Mouse (Mus musculus): Measurements from ENCODE around the gene Rapgef1.

Gene Rapgef1

GRCm38 (mm10) chr2:29619484-29620300 is at the start of gene Rapgef1:
Gene Rapgef1, plus strand, starts transcription at chr2:29619720.
- DNase-seq, result peak; percentile 96 to 99

GRCm38 (mm10) chr2:29571921-29572700 is 47.4 kb upstream of the Rapgef1 start:
- no peak for DNase-seq

- DNase-seq, result no peak
Observed at GRCm38 (mm10) chr2:29572811-29573427, 46.6 kb upstream of the Rapgef1 start.

DNA sequence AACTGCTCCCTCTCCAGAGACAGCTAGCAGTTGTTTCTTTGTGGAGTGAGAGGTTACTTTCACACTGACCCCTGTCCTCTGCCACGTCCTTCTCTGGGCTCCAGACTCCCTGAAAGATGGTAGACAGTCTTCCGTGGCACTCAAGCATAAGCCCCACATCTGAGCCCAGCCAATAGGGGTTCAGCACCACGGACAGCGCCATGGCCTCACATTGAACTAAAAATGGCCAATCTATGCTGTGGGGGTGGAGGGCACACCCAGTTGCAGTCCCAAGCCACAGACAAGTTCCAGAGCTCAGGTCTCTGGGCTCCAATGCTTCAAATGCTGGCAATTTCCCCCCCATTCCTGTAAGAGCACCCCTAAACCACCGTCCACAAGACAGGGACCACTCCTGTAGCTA is 45.9 kb upstream of the Rapgef1 start:
- peak; percentile 57 to 61 for DNase-seq

DNA sequence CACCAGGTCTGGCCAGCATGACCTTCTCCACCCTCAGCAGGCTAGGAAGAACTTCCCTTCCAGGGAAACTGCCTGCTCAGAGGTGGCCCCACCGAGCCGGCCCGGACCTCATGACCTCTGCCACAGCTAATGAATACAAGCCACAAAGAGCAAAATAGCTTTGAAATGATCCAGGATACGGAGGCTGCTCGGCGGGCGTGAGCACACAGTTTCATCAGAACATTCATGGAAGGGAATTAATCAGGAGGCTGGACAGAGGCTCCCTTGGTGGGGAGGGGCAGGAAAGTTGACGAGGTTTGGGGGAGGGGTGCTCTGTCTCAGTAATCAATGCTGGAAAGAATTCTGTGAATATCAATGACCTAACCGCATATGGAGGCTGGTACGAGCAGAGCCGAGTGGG is 45.3 kb upstream of the Rapgef1 start:
- DNase-seq, result no peak

GRCm38 (mm10) chr2:29582415-29582814 is 37.1 kb upstream of the Rapgef1 start:
- DNase-seq, result peak; percentile 81 to 85

- DNase-seq, result no peak
Observed at GRCm38 (mm10) chr2:29586017-29586702, 33.4 kb upstream of the Rapgef1 start.

DNA sequence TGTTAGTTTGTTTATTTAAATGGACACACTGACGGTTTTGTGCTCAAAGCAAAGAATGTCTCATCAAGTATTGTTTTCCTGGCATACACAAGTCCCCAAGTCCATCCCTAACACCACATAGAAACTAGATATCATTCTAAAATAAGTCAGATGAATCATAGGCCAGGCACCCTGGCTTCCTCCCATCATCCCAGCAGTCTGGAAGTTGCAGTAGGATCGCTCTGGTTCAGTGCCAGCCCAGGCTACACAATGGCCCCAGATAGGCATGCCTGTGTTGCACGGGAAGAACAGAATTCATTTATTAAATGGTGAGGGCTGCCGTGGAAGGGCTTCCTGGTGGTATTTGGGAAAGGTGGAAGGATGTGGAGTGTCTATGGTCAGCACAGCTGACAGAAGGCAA is 31.5 kb upstream of the Rapgef1 start:
- DNase-seq, result no peak

DNA sequence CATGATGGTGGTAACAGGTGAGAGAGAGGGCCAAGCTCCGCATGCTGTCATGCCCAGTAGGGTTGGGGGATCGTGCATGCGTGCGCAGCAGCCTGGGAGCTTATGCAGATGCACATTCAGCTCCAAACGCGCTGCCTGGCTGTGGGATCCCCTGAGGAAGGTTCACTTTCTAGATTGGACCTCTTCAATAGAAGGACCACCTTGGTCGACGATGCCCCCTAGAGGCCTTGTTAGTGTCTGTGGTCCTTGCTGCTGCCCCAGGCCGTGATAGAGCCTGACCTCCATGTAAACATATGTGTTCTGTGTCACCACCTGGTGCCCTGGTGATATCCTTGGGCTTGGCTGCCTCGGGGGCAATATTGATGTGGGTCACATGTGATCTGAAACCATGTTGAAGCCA is 30.3 kb upstream of the Rapgef1 start:
- DNase-seq, result no peak

- DNase-seq, result no peak
Observed at GRCm38 (mm10) chr2:29591626-29592025, 27.9 kb upstream of the Rapgef1 start.

- no peak for DNase-seq
Observed at GRCm38 (mm10) chr2:29592537-29592936, 27.0 kb upstream of the Rapgef1 start.

DNA sequence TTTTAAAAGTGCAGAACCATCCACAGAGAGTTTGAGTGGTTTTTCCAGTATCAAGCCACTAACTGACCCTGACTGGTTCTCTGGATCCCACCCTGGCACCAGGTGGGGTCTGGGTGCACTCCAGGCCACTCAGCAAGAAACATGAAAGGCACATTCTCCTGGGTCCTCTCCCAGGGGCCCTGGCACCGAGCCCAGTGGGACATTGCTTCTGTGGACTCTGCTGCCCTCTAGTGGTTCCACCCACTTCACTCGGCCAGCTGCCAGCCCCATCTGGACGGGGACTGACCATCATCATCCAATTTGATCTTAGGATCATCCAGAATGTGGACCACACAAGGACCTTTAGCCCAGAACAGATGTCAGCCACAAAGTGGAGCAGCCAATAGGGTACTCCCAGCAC is 15.6 kb upstream of the Rapgef1 start:
- DNase-seq, result peak; percentile 79 to 81

- DNase-seq, result no peak
Observed at GRCm38 (mm10) chr2:29605591-29605990, 13.9 kb upstream of the Rapgef1 start.

- no peak for DNase-seq
Observed at GRCm38 (mm10) chr2:29606460-29606859, 13.1 kb upstream of the Rapgef1 start.

GRCm38 (mm10) chr2:29617341-29617740 is 2.2 kb upstream of the Rapgef1 start:
- no peak for DNase-seq

- no peak for DNase-seq
Observed at GRCm38 (mm10) chr2:29618926-29619483, 515 bp upstream of the Rapgef1 start.

DNA sequence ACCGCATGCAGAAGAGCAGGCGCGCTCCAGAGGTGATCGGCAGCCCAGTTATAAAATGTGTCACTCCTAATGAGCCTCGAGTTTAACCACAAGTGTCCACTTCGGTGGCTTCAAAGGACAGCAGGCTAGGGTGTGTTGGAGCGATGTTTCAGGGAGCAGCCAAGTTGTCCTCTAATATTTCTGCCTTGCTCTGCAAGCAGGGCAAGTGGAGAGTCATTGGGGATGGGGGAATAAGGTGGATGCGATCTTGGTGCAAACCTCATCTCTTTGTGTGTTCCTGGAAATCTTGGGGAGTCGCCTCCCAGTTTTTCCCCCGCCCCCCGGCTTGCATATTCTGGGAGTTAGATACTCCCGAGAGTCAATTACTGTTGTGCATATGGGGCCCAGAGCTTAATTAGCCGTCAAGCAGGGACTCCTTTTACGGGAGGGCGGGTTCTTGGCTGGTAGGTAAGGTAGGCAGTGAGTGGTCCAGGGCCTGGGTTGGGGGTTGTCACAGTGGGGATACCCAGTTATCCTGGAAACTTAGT is 844 bp downstream of the Rapgef1 start:
- no peak for DNase-seq

GRCm38 (mm10) chr2:29621163-29621562 is 1.6 kb downstream of the Rapgef1 start:
- DNase-seq, result no peak

GRCm38 (mm10) chr2:29621636-29622035 is 2.1 kb downstream of the Rapgef1 start:
- no peak for DNase-seq

- peak; percentile 28 to 31 for DNase-seq
Observed at GRCm38 (mm10) chr2:29622126-29623005, 2.8 kb downstream of the Rapgef1 start.

All from B cell, adult 2 months (primary cell).